Mouse (Mus musculus): ENCODE measurements at regions not wholly inside any gene's neighbourhood (a gene's known extent, or its start where the extent isn't known, plus 50 kb on each side); places are given as distances from the start of the nearest gene placed in this dataset.

DNA sequence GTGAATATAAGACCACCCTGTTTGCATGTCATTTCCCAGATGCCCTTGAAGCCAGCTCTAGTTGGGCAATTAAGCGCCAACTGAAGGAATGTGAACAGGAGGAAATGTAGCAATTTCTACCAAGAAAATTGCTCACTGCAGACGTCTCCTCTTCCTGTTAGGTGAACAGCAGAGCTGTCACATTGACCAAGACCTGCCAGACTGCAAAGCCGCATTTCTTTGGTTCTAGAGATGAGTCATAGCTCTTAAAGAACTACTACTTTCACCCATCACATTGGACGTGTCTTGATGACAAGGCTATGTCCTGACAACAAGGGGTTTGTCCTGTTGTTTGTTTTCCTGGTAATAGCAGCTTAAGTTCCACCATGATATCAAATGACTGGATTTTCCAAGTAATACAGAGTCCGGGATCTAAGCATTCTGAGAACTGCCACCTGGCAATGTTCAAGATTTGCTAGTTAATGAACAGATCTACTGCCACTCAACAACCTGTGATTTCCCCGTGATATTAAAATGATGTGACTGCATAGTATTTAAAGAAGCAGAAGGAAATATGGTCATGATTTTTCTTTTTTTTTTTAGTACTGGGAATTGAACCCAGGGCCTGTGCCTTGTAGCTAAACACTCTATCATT lies 68.2 kb upstream of the Fndc3a start:
- no peak for ATAC-seq (ENCODE audit: low FRiP score, low read depth)
- H3K27me3 ChIP-seq (ENCODE audit: control insufficient read depth, insufficient read depth, low read length): no peaks in the 10 kb centered on the region
- H3K4me3 ChIP-seq (replicated peaks; ENCODE audit: low read length): no peak overlapping the region
- H3K27ac ChIP-seq (replicated peaks; ENCODE audit: low read depth, low read length): no peak overlapping the region
- no peak for TF ChIP-seq POLR2A (IDR thresholded peaks at IDR 0.05; ENCODE audit: borderline replicate concordance, extremely low read depth, insufficient read depth, insufficient read length)
- no peaks in the 10 kb centered on the region for H3K9me3 ChIP-seq (ENCODE audit: control insufficient read depth, low read length)
- H3K4me1 ChIP-seq (ENCODE audit: control insufficient read depth, insufficient read depth, low read length): no peaks in the 10 kb centered on the region
- H3K9ac ChIP-seq (ENCODE audit: low read depth, low read length, severe bottlenecking): no peak overlapping the region
- WGBS: 60% methylated on average over 6 of the region's 6 CpGs
- no peak for DNase-seq (ENCODE audit: low spot score)
- no peaks in the 10 kb centered on the region for H3K36me3 ChIP-seq (ENCODE audit: control insufficient read depth, insufficient read depth, low read length)
- no peak overlapping the region for H3K4me2 ChIP-seq (replicated peaks; ENCODE audit: low read depth, low read length, severe bottlenecking)

- Histone ChIP-seq H3K9me3 (ENCODE audit: control insufficient read depth, low read length) (no peaks in the 10 kb centered on the region), H3K36me3 (ENCODE audit: control insufficient read depth, insufficient read depth, low read length) (no peaks in the 10 kb centered on the region), H3K4me2 (replicated peaks; ENCODE audit: low read depth, low read length, severe bottlenecking) (no peak overlapping the region), H3K27ac (replicated peaks; ENCODE audit: low read depth, low read length) (no peak overlapping the region), H3K4me3 (replicated peaks; ENCODE audit: low read length) (no peak overlapping the region), H3K27me3 (ENCODE audit: control insufficient read depth, insufficient read depth, low read length) (no peaks in the 10 kb centered on the region), H3K9ac (ENCODE audit: low read depth, low read length, severe bottlenecking) (no peak overlapping the region), H3K4me1 (ENCODE audit: control insufficient read depth, insufficient read depth, low read length) (no peaks in the 10 kb centered on the region)
- DNase-seq (ENCODE audit: low spot score): no peak
- ATAC-seq (ENCODE audit: low FRiP score, low read depth): no peak
- 57% methylated on average over 1 of the region's 1 CpGs for WGBS
- no peak for TF ChIP-seq POLR2A (IDR thresholded peaks at IDR 0.05; ENCODE audit: borderline replicate concordance, extremely low read depth, insufficient read depth, insufficient read length)
These were observed 60.4 kb upstream of the Fndc3a start for GRCm38 (mm10) chr14:72770237-72770636.

GRCm38 (mm10) chr14:72760123-72760522 lies 50.3 kb upstream of the Fndc3a start:
- no peaks in the 10 kb centered on the region for H3K4me1 ChIP-seq (ENCODE audit: control insufficient read depth, insufficient read depth, low read length)
- H3K4me2 ChIP-seq (replicated peaks; ENCODE audit: low read depth, low read length, severe bottlenecking): no peak overlapping the region
- H3K27me3 ChIP-seq (ENCODE audit: control insufficient read depth, insufficient read depth, low read length): no peaks in the 10 kb centered on the region
- H3K9ac ChIP-seq (ENCODE audit: low read depth, low read length, severe bottlenecking): no peak overlapping the region
- no peak overlapping the region for H3K27ac ChIP-seq (replicated peaks; ENCODE audit: low read depth, low read length)
- no peak for DNase-seq (ENCODE audit: low spot score)
- no peak overlapping the region for H3K4me3 ChIP-seq (replicated peaks; ENCODE audit: low read length)
- TF ChIP-seq POLR2A (IDR thresholded peaks at IDR 0.05; ENCODE audit: borderline replicate concordance, extremely low read depth, insufficient read depth, insufficient read length): no peak
- H3K36me3 ChIP-seq (ENCODE audit: control insufficient read depth, insufficient read depth, low read length): no peaks in the 10 kb centered on the region
- H3K9me3 ChIP-seq (ENCODE audit: control insufficient read depth, low read length): no peaks in the 10 kb centered on the region
- ATAC-seq (ENCODE audit: low FRiP score, low read depth): no peak

Measured in limb, embryonic 14.5 days (tissue).